Mouse (Mus musculus) adrenal gland, postnatal 36 days (tissue): ENCODE data around the gene Rgs10. TPM values are rescaled to one million over a fixed set of nuclear protein-coding genes. Genes with fewer than 3 reads are reported as not detected.

Experiments
- DNase-seq, 2 experiments: peaks; one replicate each; pipeline ENCODE4 v3.0.0; 2021; ENCODE audit warnings: mixed read lengths in 1 of 2
- total RNA-seq, 2 experiments: library from RNA; stranded (reverse); gene quantifications; 2 replicates each; pipeline ENCODE4 v1.2.3; 2021

Gene Rgs10
- total RNA-seq, 2 experiments from 2014 or later, result 10.6 to 19.7 TPM

DNA sequence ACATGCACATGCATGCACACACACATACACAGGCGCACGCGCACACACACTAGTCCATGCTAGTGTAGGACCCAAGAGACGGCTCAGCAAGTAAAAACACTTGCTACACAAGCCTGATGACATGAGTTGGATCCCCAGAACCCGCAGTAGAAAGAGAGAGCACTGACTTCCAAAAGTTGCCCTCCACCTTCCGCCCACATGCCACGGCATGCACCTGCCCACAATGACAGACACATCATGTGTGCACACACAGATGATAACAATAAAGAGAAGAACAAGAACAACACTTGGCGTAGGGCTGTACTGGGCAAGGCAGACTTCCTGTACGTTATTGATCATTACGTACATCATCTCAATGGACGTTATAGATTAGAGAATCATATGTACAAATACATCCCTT is 44.4 kb downstream of the Rgs10 start:
- DNase-seq, result no peak

DNA sequence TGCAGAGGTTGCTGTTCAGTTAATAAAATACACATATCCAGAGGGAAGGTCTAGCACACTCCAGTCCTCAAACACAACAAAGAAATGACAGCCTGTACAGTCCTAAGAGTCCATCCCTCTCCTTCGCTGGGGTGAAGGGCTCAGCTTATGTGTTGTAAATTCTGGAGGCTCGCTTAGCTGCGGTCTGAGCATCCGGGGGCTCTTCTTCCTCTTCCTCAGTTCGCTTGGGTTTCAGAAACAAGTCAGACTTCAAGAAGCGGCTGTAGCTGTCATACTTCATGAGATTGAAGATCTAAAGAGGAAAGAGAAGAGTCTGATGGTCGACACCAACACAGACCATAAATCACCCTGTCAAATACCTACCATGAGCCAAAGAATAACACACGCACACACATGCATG is 44.8 kb downstream of the Rgs10 start:
- DNase-seq, result no peak

DNA sequence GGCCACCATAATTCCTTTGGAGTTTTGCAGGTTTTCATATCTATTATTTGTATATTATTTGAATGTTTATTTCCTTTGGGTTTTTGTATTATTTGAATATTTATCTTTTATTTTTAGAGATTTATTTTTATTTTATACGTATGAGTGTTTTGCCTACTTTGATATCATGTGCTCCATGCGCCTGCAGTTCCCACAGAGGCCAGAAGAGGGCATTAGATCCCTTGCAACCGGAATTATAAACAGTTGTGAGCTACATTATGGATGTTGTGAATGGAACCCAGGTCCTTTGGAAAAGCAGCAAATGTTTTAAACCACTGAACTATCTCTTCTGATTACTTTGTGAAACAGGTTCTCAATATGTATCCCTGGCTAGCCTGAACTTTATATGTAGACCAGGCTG is 46.2 kb downstream of the Rgs10 start:
- DNase-seq, result peak; percentile 33 to 36

DNA sequence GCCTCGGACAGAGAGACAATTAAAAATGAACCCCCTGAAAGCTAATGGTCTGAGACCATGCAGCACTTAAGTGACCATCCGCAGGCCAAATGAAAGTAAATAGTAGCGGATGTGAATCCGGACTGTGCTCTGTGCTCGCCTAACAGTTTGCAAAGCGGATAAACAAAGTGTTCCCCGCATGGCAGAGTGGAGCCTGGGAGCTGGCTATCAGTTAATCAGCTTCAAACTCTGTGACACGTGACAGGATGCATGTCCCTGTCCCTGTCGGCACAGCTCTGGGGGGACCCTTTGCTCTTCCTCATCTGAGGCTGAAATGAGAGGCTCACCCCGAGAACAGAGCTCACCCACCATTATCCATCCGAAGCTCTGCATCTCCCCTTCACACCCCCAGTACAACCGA is 49.2 kb downstream of the Rgs10 start:
- DNase-seq, result no peak

DNA sequence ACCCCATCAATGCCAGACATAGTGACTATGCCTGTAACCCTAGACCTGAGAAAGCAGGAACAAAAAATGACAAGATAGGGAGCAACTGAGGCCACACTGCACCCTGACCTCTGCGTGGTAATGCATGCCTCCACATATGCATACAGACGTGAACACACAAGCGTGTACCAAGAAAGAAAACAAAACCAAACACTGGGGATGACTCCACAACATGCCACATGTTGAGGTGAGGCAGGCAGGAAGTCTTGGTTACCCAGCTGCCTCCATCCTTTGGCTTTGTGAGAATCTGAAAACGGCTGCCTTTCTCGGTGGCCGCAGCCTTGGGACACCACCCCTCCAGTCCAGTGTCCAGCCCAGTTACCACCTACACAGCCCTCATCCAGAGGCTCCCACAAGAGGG is 49.7 kb downstream of the Rgs10 start:
- DNase-seq, result no peak

DNA sequence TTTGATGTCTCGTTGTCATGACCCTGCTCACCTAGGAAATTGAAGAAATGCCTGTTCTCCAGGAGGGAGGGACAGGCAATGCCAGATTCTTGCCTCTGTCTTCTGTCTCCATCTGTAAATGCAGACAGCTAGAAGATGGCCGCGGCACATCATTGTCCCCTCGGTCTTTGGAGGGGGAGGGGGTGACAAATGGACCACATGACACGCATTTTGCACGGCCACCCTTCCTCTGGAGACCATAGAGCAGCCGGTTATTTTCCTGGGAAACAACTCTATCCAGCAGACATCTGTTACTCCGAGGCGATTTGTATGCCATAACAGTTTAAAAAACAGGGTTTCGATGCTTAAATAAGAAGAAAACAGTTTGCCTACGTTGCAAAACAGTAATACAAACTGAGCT is 51.9 kb downstream of the Rgs10 start:
- no peak for DNase-seq

DNA sequence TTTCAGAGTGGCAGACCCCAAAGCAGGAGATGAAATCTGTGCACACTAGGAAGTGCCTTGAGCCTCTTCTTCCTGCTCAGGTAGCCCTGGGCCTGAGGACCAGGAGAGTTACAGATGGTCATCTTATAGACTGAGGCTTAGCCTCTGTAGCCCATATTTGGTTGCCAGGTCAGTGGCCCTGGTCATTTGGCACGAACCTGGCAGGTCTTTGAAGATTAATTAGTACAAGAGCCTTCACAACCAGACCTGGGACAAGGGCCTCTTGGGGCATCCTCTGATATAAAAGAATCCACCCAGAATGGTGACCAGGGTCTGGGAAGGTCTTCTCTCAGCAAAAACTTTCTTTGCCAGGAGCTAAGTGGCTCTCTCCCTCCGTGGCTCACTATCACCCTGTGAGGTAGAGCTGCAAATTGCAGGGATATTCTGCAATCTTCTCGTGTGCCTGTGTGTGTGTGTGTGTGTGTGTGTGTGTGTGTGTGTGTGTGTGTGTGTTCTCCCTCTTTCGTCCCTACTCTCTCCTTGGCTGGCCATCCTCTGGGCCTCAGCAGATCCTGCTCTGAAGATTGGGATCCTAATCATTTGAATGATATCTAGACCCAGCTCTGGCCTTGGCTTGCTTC is 53.4 kb downstream of the Rgs10 start:
- peak in 1 of 2 experiments; percentile 11 for DNase-seq

DNA sequence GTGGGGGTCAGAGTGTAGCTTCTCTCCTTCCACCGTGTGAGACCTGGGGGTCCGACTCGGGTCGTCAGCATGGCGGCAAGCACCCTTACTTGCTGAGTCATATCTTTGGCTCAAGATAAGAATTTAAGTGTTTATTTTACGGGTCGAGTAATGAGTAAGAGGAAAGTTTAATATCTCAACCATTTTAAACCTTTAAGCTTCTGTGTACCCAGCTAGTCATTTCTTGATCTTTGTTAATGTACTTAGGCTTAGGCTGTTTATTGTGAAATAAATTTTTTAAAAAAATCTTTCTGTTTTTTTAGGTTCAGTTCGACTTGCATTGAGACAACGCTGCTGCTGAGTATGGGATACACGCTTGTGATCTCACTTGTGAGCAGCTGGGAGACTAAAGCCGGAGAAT is 54.0 kb downstream of the Rgs10 start:
- DNase-seq, result no peak

DNA sequence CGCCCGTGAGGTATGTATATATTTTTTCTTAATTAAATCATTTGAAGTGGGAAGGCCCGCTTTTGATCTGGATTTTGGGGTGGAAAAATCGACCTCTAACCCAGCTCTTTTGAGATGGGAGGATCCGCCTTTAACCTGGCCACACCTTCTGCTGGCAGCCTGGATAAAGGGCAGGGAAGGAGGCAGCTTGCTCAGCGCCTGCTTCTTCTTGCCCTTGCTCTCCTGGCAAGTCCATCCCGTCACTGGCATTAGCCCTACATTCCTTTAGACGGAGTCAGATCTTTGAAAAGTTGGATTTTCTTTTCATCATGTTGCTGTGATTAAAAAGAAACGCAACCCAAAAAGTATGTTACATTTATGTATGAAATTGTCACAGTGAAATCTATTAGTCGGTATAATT is 54.8 kb downstream of the Rgs10 start:
- no peak for DNase-seq

DNA sequence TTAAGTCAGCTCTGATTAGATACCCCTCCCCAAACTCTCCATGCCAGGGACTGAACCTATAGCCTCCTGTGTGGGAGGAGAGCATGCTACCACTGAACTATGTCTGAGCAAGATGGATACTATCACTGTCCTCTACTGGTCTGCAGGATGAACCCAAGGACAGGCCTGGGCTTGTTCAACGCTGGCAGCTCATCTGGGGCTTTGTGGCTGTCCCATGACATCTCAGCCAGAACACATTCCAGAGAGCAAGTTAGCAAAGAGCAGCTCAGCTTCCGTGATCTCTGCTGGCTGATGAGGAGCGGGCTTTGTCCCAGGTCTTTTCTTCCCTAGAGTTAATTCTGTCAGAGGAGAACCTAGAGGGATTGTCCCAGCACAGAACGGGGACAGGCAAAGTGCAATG is 55.6 kb downstream of the Rgs10 start:
- DNase-seq, result no peak

DNA sequence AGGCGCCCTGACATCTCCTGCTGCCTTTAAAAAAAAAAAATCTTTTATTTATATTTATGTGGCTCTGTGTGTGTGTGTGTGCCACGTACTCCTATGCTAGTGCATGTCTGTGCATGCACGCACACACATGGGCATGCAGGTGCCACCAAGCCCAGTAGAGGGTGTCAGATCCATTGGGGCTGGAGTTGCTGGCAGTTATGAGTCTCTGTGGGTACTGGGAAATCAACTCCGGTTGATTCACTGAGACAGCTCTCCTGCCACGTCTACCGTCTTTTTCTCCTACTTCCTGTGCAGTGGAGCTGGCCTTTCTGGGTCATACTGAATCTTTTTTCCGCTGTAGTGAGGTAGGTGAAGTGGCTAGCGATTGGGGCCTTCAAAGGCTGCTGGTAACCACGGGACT is 58.8 kb downstream of the Rgs10 start:
- DNase-seq, result no peak

DNA sequence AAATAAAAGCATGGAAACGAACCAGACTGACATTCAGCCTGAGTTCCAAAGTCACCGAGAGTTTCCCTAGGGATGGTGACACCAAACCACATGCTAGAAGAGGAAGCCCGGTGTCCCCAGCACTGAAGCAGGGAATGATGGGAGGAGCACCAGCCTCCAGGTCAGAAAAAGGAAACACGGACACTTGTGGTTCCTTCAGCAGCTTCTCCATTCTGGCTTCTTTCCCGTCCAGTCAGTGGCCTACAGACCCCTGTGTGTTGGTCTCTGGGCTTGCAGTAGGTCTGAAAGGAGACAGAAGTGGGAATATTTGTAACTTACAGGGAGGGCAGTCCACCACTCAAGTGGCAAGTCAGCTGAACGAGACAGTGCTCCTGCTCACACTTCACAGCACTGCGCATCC is 59.4 kb downstream of the Rgs10 start:
- DNase-seq, result no peak

DNA sequence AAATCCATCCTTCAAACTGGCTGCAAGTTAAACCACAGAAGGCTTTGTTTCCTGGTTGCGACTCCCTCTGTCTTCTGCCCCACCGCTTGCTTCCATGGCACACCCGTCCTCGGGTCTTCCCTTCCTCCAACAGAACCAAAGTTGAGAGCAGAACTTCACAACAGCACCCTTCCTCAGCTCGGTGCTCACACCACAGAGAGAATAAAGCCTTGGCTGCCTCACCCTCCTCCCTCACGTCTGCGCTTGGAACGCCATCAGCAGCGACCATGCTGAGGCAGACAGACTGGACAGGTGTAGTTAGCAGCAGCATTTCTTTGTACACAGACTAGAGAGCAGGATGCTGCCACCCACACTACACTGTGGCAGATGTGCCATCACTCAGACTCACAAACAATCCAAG is 59.8 kb downstream of the Rgs10 start:
- no peak for DNase-seq

DNA sequence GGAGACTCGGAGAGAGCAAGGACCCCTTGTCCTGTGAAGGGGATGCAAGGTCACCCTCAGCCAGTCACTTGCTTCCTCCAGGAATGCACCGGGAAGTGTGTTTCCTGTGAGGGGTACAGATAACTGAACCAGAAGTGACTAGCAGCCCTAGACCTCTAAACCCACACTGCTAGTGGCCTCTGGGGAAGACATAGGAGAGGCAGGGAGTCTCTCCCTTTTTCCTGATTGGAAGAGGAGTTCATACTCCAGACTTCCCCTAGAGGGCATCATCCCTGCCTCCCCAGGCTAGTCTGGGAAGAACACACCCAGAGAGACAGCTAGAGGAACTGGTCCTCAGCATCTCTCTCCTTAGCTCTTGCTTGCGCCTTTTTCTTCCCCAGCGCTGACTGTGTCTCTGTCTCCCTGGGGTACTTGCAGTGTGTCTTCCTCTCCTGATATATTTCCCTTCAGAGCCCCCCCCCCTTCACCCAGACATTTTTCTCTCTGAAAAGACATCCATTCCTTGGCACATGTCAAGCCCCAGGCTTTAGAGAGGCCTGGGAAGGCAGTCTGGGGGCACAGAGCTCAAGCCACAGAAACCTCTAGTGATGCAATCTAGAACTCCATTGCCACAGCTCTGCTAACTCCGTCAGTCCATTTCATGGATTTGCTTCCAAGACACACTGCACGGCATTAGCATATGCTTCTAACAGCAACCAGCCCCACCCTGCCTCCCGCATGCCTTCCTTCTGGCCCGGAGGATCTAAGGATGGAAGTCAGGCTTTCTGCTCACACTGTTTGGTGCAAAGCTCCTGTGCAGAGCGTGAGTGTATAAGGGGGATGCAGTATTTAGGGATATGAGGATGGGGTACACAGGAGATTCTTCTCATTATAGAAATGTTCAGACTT is 61.4 kb downstream of the Rgs10 start:
- peak in 1 of 2 experiments; percentile 35 for DNase-seq

DNA sequence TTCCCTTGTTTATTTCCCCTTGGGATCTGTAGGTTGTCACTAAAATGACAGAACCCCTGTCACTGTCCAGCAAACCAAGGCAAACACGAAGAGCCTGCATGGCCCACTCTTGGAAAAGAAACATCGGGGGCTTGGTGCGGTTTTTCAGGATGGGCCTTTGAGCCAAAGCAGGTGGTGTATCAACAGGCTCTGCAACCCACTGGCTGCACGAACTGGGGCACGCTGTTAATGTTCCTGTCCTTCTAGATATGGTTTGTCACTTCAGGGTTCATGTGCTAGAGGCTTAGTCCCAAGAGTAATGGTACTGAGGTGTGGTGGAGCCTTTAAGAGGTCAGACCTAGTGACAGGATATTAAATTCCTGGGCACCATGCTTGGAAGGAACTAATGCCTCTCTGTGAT is 63.1 kb downstream of the Rgs10 start:
- DNase-seq, result no peak

DNA sequence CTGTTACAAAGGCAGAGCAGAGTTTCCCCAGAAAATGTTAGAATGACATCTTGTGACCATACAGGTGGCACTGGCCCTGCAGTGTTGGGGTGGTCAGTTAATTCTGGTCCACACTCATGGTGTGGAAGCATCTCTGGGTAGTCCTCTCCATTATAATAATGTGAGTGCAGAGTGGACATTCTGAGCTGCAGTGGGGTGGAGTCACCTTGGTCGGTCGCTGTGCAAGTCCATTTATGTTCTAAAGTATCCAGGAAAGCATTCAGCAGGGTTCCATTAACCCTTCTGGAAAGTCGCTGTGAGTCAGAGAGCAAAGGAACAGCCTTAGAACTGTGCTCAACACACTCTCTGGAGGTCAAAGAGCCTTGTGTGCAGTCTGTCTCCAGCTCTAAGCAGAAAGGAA is 65.8 kb downstream of the Rgs10 start:
- DNase-seq, result no peak

DNA sequence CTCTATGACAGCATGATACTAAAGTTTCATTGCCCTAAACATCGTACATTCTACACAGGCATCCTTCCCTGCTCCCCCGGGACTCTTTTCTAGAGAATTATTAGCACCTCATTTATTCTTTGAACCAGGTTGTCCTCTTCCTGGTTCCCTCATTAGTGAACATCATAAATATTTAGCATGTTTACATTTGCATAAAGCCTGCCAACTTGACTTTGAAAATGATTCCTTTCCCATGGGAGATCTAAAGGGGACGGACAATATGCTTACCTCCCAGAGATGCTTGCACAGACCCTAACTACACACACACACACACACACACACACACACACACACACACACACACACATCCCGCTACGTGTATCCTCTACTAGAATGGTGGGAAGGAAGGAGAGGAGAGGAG is 67.4 kb downstream of the Rgs10 start:
- no peak for DNase-seq

DNA sequence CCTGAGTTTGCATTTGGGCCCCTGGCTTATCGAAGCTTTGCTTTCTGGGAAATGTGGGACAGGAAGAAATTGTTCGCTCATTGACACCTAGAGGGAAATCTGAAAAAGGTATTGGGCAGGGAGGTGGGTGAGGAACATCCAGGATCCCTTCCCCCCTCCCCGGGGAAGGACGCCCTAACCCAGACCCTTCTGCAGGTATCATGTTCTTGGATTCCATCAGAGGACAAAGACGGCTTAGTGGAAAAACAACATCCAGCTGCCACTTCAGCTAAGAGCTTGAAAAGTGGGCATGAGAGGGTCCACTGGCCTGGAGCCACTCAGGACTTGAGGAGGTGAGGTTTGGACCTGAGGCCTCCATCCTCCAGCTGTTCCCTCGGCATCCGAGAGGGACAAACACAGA is 68.2 kb downstream of the Rgs10 start:
- DNase-seq, result no peak

DNA sequence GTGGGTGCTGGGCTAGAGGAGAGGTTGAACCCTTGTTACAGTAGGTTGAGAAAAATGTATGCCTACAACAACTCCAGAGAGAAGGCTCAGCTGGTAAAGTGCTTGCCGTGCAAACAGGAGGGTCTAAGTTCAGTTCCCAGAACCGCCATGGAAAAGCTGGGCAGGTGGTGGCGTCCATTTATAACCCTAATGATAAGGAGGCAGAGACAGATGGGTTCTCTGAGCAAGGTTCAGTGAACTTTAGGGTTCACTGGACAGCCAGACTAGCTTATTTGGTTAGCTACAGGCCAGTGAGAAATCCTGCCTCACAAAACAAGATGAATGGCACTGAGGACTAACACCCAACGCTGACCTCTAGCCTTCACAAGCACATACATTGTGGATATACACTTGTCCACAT is 68.8 kb downstream of the Rgs10 start:
- DNase-seq, result no peak

DNA sequence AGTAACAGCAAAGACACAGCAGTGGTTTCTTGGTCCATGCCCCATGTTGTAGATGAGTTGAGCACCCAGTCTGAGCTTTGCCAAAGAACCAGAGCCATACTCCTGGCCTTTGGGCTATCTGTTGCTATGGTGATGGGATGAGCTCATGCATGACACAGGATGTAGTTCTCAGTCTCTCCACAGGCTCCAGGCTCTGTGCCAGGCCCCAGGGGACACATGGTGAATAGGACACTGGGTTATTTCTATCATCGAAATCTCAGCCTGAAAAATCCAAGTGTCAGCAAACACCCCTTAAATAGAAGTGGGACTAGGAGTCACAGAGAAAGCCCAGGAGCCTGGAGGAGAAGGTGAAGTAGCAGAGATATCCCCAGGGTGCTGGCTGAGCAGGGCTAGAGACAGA is 70.0 kb downstream of the Rgs10 start:
- peak; percentile 75 to 90 for DNase-seq

DNA sequence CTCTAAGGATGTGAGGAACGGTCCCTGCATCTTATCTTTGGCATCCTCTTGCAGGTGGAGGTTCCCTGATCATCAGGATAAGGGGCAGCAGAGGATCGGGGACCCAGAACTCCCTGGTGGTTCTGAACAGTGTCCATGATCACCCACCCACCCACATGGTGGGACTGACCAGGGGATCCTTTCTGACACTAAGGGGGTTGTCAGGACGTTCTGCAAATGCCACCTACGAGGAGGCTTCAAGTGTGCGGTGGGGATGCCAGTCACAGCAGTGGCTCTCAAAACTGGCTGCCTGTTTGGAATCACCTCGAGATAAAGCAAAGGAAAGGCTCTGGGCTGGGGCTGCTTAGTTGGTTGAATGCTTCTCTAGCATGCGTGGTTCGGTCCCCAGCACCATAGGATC is 71.6 kb downstream of the Rgs10 start:
- no peak for DNase-seq

DNA sequence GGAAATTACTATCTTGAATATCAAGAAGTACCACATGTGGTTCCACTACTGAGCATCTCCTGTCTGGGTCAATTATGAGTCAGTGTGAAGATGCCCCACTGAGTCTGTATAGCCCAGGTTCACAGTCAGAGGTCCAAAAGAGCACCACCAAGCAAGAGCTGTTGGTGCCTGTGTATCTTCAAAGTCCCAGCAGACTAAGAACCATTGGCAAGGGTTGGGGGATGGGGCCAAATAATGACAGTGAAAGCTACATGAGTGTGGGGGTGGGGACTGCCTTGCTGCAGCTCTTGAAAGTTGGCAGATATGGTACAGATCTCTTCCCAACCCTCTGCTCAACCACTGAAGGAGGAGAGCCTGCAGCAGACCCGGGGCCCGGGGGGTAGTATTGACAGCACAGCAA is 72.0 kb downstream of the Rgs10 start:
- no peak for DNase-seq

DNA sequence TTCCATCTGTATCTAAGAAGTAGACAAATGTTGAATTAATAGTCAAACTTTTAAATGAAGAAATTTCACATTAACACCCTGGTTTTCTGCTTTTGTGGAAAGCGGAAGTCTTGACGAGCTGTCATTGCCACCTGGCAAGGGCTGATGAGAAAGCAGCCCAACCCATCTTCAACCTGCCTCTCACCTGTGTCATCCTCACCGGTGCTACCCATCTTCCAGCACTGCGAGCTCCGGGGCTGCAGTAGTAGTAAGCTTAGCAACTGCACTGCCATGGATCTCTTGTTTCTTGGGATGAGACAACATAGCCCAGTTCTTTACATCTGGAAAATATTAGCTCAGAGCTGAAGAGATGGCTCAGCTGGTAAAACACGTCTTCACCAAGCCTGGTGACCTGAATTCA is 72.9 kb downstream of the Rgs10 start:
- DNase-seq, result no peak
